Mouse (Mus musculus) megakaryocyte, adult 5-6 weeks (primary cell): ENCODE data around the gene Pip4k2c. TPM values are rescaled to one million over a fixed set of nuclear protein-coding genes. Genes with fewer than 3 reads are reported as not detected.

ENCODE experiments used
- ATAC-seq: 2 replicates; pipeline ENCODE4 v1.8.0; 2016; ENCODE audit warnings: mild to moderate bottlenecking, inconsistent platforms; ENCODE audit not compliant: poor library complexity, severe bottlenecking
- total RNA-seq, 2 experiments: library from RNA; stranded (forward) in 1 of 2; stranded (reverse) in 1 of 2; fragments of 153-499, 151-499 nt in 1 of 2; fragments of 221-1000, 200-1000 nt in 1 of 2; gene quantifications; 2 replicates each; pipeline versions ENCODE4 v1.2.3 to v1.2.4; 2015 to 2017

The Pip4k2c gene
- total RNA-seq (2015) (9.6 and 12.0 TPM in 2 replicates), total RNA-seq (2017) (13.2 and 17.8 TPM in 2 replicates)

GRCm38 (mm10) chr10:127211414-127211854 lies at the start of gene Pip4k2c:
Gene Pip4k2c (minus strand): TSS chr10:127211585.
- peak; percentile 98 for ATAC-seq

- ATAC-seq, result no peak
Observed at GRCm38 (mm10) chr10:127258489-127258888, 47.1 kb upstream of the Pip4k2c start.

- ATAC-seq, result no peak
Observed at GRCm38 (mm10) chr10:127257790-127258189, 46.4 kb upstream of the Pip4k2c start.

GRCm38 (mm10) chr10:127255625-127256345 lies 44.4 kb upstream of the Pip4k2c start:
- ATAC-seq, result no peak

GRCm38 (mm10) chr10:127250810-127251209 lies 39.4 kb upstream of the Pip4k2c start:
- no peak for ATAC-seq

- no peak for ATAC-seq
Observed at GRCm38 (mm10) chr10:127238241-127238824, 26.9 kb upstream of the Pip4k2c start.

GRCm38 (mm10) chr10:127236541-127236940 lies 25.2 kb upstream of the Pip4k2c start:
- no peak for ATAC-seq

GRCm38 (mm10) chr10:127233141-127233540 lies 21.8 kb upstream of the Pip4k2c start:
- no peak for ATAC-seq

- no peak for ATAC-seq
Observed at GRCm38 (mm10) chr10:127231741-127232140, 20.4 kb upstream of the Pip4k2c start.

- peak; percentile 50 for ATAC-seq
Observed at GRCm38 (mm10) chr10:127230693-127231092, 19.3 kb upstream of the Pip4k2c start.

GRCm38 (mm10) chr10:127228897-127229296 lies 17.5 kb upstream of the Pip4k2c start:
- ATAC-seq, result peak; percentile 62

- peak; percentile 41 for ATAC-seq
Observed at GRCm38 (mm10) chr10:127227163-127227562, 15.8 kb upstream of the Pip4k2c start.

- no peak for ATAC-seq
Observed at GRCm38 (mm10) chr10:127226318-127226895, 15.0 kb upstream of the Pip4k2c start.

GRCm38 (mm10) chr10:127225732-127226131 lies 14.3 kb upstream of the Pip4k2c start:
- peak; percentile 45 for ATAC-seq

GRCm38 (mm10) chr10:127225213-127225612 lies 13.8 kb upstream of the Pip4k2c start:
- no peak for ATAC-seq

- no peak for ATAC-seq
Observed at GRCm38 (mm10) chr10:127218339-127218738, 7.0 kb upstream of the Pip4k2c start.

- ATAC-seq, result peak; percentile 54
Observed at GRCm38 (mm10) chr10:127217177-127217576, 5.8 kb upstream of the Pip4k2c start.

- ATAC-seq, result no peak
Observed at GRCm38 (mm10) chr10:127216456-127216855, 5.1 kb upstream of the Pip4k2c start.

GRCm38 (mm10) chr10:127214422-127214803 lies 3.0 kb upstream of the Pip4k2c start:
- no peak for ATAC-seq

GRCm38 (mm10) chr10:127213704-127214421 lies 2.5 kb upstream of the Pip4k2c start:
- no peak for ATAC-seq

- no peak for ATAC-seq
Observed at GRCm38 (mm10) chr10:127213272-127213671, 1.9 kb upstream of the Pip4k2c start.
